Mouse (Mus musculus) forebrain, postnatal 0 days (tissue): ENCODE data around the gene Trmt10c. TPM values are rescaled to one million over a fixed set of nuclear protein-coding genes. Genes with fewer than 3 reads are reported as not detected.
A peak's percentile ranks its signal among the peaks of the same experiment; 100 is the strongest.

Experiments
- ATAC-seq: fragments of 200-750 bp; cut with Nextera tagmentation; 2 replicates; pipeline ENCODE4 v1.8.0; 2017; ENCODE audit warnings: mild to moderate bottlenecking, moderate library complexity
- DNase-seq: peaks from one replicate; pipeline ENCODE4 v3.0.0-alpha.2; 2015
- H3K27ac ChIP-seq: fragments of 300-500 bp; sonication (generic); 2 replicates; pipeline ENCODE4 v1.5.1; 2014; ENCODE audit warnings: low read depth, mild to moderate bottlenecking, antibody characterized with exemption, low read length, moderate library complexity, mixed read lengths
- H3K27me3 ChIP-seq: fragments of 300-500 bp; sonication (generic); 2 replicates; pipeline ENCODE4 v1.6.1; 2014; ENCODE audit warnings: mild to moderate bottlenecking, low read length, mixed read lengths; ENCODE audit not compliant: insufficient read depth
- H3K36me3 ChIP-seq: fragments of 300-500 bp; sonication (generic); 2 replicates; pipeline ENCODE4 v1.6.1; 2014; ENCODE audit warnings: mild to moderate bottlenecking, moderate library complexity; ENCODE audit not compliant: insufficient read depth
- H3K4me1 ChIP-seq: fragments of 300-500 bp; sonication (generic); 2 replicates; pipeline ENCODE4 v1.6.1; 2014; ENCODE audit warnings: antibody characterized with exemption; ENCODE audit not compliant: insufficient read depth
- H3K4me2 ChIP-seq: fragments of 300-500 bp; sonication (generic); 2 replicates; pipeline ENCODE4 v1.6.1; 2014; ENCODE audit warnings: low read depth, mild to moderate bottlenecking, moderate library complexity
- H3K4me3 ChIP-seq: fragments of 300-500 bp; sonication (generic); 2 replicates; pipeline ENCODE4 v1.5.1; 2014; ENCODE audit warnings: low read depth, low read length, mixed read lengths
- H3K9ac ChIP-seq: fragments of 300-500 bp; sonication (generic); 2 replicates; pipeline ENCODE4 v1.6.1; 2014; ENCODE audit warnings: mild to moderate bottlenecking
- H3K9me3 ChIP-seq: fragments of 300-500 bp; sonication (generic); 2 replicates; pipeline ENCODE4 v1.6.1; 2016; ENCODE audit warnings: low read length
- CTCF ChIP-seq: sonication (generic); IDR thresholded peaks from 2 replicates; pipeline ENCODE4 v1.5.1; 2016; ENCODE audit warnings: antibody characterized with exemption, control low read depth, low read depth
- WGBS: fragments of 180-500 bp; shearing (Covaris S2); extraction: QIAGEN DNeasy Blood & Tissue Kit; methylation state at CpG from one replicate; pipeline ENCODE4 v1.1.7; 2014; 5-methylcytosine and 5-hydroxymethylcytosine counted together
- polyA plus RNA-seq: library from polyadenylated mRNA; unstranded; fragments of >200 nt; fragmentation: Nextera tagmentation; extraction: Ambion mirVana; gene quantifications from 2 replicates; pipeline ENCODE4 v1.2.1, GENCODE M21; 2015
- total RNA-seq: library from RNA; depleted of rRNA; stranded (reverse); fragments of >200 nt; gene quantifications from 2 replicates; pipeline ENCODE4 v1.2.3, GENCODE M21; 2014

Trmt10c gene
- total and polyA plus RNA-seq, 2 experiments from 2014 or later, result 16.8 to 20.5 TPM

- Histone ChIP-seq H3K27me3 (no peaks in the 10 kb centered on the region), H3K9me3 (no peaks in the 10 kb centered on the region), H3K4me3 (no peak overlapping the region), H3K9ac (no peak overlapping the region), H3K4me1 (no peaks in the 10 kb centered on the region), H3K27ac (no peak overlapping the region), H3K36me3 (peaks cover 42% of the 10 kb centered on the region), H3K4me2 (no peak overlapping the region)
- no peak for TF ChIP-seq CTCF
- 97% methylated on average over 7 of the region's 7 CpGs for WGBS
- ATAC-seq (no peak), DNase-seq (no peak)
These were observed 18.0 kb downstream of the Trmt10c start for GRCm38 (mm10) chr16:56019660-56020059.

DNA sequence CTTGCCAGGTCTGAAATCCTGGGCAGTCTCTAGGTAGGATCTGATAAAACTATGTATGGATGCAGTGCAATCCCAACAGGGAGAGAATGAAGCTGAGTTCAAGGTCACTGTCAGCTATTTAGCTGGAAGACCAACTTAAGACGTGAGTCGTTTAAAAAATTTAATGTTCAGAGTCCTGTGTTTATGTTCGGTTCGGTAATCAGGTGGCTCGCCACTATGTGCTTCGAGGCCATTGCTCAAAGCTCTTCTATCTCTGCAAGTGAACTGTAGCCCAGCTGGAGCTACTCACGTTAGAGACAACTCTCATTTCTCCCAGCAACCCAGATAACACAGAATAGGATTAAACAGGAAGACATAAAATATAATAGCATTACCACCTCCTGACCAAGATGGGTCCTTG, 23.5 kb downstream of the Trmt10c start:
- Histone ChIP-seq H3K36me3 (peaks cover 31% of the 10 kb centered on the region), H3K9ac (no peak overlapping the region), H3K9me3 (no peaks in the 10 kb centered on the region), H3K4me3 (no peak overlapping the region), H3K4me1 (no peaks in the 10 kb centered on the region), H3K27me3 (no peaks in the 10 kb centered on the region), H3K4me2 (no peak overlapping the region), H3K27ac (no peak overlapping the region)
- WGBS, result 90% methylated on average over 7 of the region's 7 CpGs
- ATAC-seq (0 out of 2 replicates have a peak, but pooled peaks have one; percentile 16), DNase-seq (no peak)
- TF ChIP-seq CTCF, result no peak

- TF ChIP-seq CTCF, result no peak
- Histone ChIP-seq H3K4me1 (no peaks in the 10 kb centered on the region), H3K4me2 (no peak overlapping the region), H3K27me3 (no peaks in the 10 kb centered on the region), H3K9ac (no peak overlapping the region), H3K9me3 (no peaks in the 10 kb centered on the region), H3K4me3 (no peak overlapping the region), H3K36me3 (peaks cover 21% of the 10 kb centered on the region), H3K27ac (no peak overlapping the region)
- ATAC-seq, result peak; percentile 34; the same call in 1 of the 2 replicates
- WGBS, result 92% methylated on average over 10 of the region's 10 CpGs
- no peak for DNase-seq
These were observed 24.6 kb downstream of the Trmt10c start for GRCm38 (mm10) chr16:56012789-56013743.

DNA sequence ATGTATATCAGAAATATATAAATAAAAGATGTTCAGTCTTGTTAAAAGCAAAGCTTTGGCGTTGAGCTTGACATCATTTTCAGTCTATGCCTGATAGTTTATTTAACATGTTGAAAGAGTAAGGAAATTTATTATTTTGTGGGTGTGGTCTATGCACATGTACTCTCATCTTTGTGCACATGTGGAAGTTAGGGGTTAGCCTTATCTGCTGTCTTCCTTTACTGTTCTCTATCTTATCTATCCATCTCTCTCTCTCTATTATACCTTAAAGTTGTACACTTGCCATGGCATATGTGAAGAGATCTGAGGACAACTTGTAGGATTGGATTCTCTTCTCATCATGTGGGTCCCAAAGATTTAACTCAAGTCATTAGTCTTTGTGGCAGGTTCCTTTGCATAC, 28.8 kb downstream of the Trmt10c start:
- Histone ChIP-seq H3K4me1 (no peaks in the 10 kb centered on the region), H3K36me3 (peaks cover 25% of the 10 kb centered on the region), H3K9ac (no peak overlapping the region), H3K9me3 (no peaks in the 10 kb centered on the region), H3K27me3 (no peaks in the 10 kb centered on the region), H3K4me3 (no peak overlapping the region), H3K27ac (no peak overlapping the region), H3K4me2 (no peak overlapping the region)
- no peak for TF ChIP-seq CTCF
- 97% methylated on average over 1 of the region's 1 CpGs for WGBS
- DNase-seq (no peak), ATAC-seq (no peak)

DNA sequence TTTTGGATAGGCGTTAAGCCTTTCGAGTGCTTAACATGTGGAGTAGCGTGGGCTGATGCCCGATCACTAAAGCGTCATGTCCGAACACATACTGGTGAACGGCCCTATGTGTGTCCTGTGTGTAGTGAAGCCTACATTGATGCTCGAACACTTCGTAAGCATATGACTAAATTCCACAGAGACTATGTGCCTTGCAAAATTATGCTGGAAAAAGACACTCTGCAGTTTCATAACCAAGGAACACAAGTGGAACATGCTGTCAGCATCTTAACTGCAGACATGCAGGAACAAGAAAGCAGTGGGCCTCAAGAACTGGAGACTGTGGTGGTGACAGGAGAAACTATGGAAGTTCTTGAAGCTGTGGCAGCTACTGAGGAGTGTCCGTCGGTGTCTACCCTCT, 30.8 kb downstream of the Trmt10c start:
- no peak overlapping the region for H3K4me2 ChIP-seq
- H3K27me3 ChIP-seq, result no peaks in the 10 kb centered on the region
- H3K4me1 ChIP-seq, result no peaks in the 10 kb centered on the region
- no peak overlapping the region for H3K9ac ChIP-seq
- H3K27ac ChIP-seq, result no peak overlapping the region
- ATAC-seq (no peak), DNase-seq (no peak)
- no peak for TF ChIP-seq CTCF
- H3K9me3 ChIP-seq, result no peaks in the 10 kb centered on the region
- H3K4me3 ChIP-seq, result no peak overlapping the region
- WGBS, result 95% methylated on average over 11 of the region's 11 CpGs
- H3K36me3 ChIP-seq, result peaks cover 34% of the 10 kb centered on the region

- Histone ChIP-seq H3K36me3 (peaks cover 49% of the 10 kb centered on the region), H3K4me1 (no peaks in the 10 kb centered on the region), H3K9ac (no peak overlapping the region), H3K4me2 (no peak overlapping the region), H3K27ac (no peak overlapping the region), H3K27me3 (no peaks in the 10 kb centered on the region), H3K9me3 (no peaks in the 10 kb centered on the region), H3K4me3 (no peak overlapping the region)
- ATAC-seq, result no peak
- no peak for TF ChIP-seq CTCF
- DNase-seq, result no peak
- 94% methylated on average over 2 of the region's 2 CpGs for WGBS
These were observed 43.4 kb downstream of the Trmt10c start for GRCm38 (mm10) chr16:55994235-55994634.

GRCm38 (mm10) chr16:55990311-55990710, 47.3 kb downstream of the Trmt10c start:
- 92% methylated on average over 4 of the region's 4 CpGs for WGBS
- DNase-seq, result no peak
- H3K9me3 ChIP-seq, result no peaks in the 10 kb centered on the region
- peaks cover 43% of the 10 kb centered on the region for H3K36me3 ChIP-seq
- no peak for TF ChIP-seq CTCF
- H3K4me2 ChIP-seq, result no peak overlapping the region
- H3K4me3 ChIP-seq, result no peak overlapping the region
- no peaks in the 10 kb centered on the region for H3K27me3 ChIP-seq
- ATAC-seq, result no peak
- H3K9ac ChIP-seq, result no peak overlapping the region
- H3K27ac ChIP-seq, result no peak overlapping the region
- no peaks in the 10 kb centered on the region for H3K4me1 ChIP-seq
